Mouse (Mus musculus): ENCODE measurements around the gene Pdcl3. TPM values are rescaled to one million over a fixed set of nuclear protein-coding genes. Genes with fewer than 3 reads are reported as not detected.
"Not testable (repeated sequence)": the region's sequence is repeated elsewhere in the genome, so short reads cannot be mapped to it uniquely, and the experiment has no call there.

Gene Pdcl3
- total and polyA plus RNA-seq, 2 experiments from 2014 or later: 58.4 to 159 TPM

DNA sequence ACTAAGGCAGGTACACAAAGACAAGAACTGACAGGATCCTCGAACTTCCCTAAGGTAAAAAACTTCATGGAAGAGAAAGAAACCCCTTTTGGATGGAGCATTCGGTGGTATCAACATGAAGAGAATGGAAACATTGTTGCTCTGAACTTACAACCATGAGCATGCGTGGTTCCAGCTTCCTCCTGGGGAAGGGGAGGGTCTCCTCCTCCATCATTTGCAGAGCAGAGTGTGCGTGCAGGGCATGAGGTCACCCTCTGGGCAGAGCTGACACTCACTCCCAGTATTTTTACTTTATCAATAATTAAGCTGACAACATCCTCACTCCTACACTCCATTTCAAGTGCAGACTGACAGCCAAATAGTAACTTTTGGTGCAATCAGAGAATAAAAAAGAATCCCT is 32.5 kb downstream of the Pdcl3 start:
- WGBS: 86% methylated on average over 4 of the region's 4 CpGs
- Histone ChIP-seq H3K4me1 (ENCODE audit: insufficient read depth) (no peaks in the 10 kb centered on the region), H3K27me3 (ENCODE audit: insufficient read depth, low read length) (no peaks in the 10 kb centered on the region), H3K36me3 (ENCODE audit: insufficient read depth) (no peaks in the 10 kb centered on the region), H3K4me2 (ENCODE audit: low read depth) (no peak overlapping the region), H3K27ac (ENCODE audit: low read depth, low read length) (no peak overlapping the region), H3K4me3 (ENCODE audit: low read depth, low read length) (no peak overlapping the region), H3K9me3 (ENCODE audit: low read length) (no peaks in the 10 kb centered on the region), H3K9ac (no peak overlapping the region)
- DNase-seq (no peak), ATAC-seq (no peak)
- no peak for TF ChIP-seq CTCF (IDR thresholded peaks at IDR 0.05; ENCODE audit: low read depth)

DNA sequence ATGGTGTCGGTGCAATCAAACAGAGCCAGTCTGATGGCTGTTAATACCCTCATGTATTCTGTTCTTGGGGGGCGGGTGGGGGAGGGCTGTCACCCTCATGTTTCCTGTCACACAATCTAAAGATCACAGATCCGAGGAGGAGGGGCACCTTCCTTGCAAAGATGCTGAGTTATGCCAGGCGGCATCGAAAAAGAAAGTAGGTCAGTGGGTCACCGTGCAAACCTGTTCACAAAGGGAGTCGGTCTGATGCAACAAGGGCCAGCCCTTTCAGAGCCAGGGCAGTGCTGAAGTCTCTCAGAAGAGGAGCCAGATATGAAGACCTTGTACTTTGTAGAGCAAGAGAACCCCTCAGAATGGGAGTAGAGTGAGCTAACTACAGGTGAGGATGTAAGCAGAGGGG is 39.7 kb downstream of the Pdcl3 start:
- H3K27me3 ChIP-seq (ENCODE audit: insufficient read depth, low read length): no peaks in the 10 kb centered on the region
- H3K9ac ChIP-seq: no peak overlapping the region
- H3K4me1 ChIP-seq (ENCODE audit: insufficient read depth): peaks cover 8% of the 10 kb centered on the region; the same call in 1 of the 2 replicates
- H3K36me3 ChIP-seq (ENCODE audit: insufficient read depth): no peaks in the 10 kb centered on the region
- 15% methylated on average over 7 of the region's 7 CpGs for WGBS
- peak; percentile 25; the same call in 1 of the 2 replicates for ATAC-seq
- TF ChIP-seq CTCF (IDR thresholded peaks at IDR 0.05; ENCODE audit: low read depth): no peak
- H3K27ac ChIP-seq (ENCODE audit: low read depth, low read length): no peak overlapping the region
- no peak overlapping the region for H3K4me2 ChIP-seq (ENCODE audit: low read depth)
- H3K4me3 ChIP-seq (ENCODE audit: low read depth, low read length): no peak overlapping the region
- no peak for DNase-seq
- no peaks in the 10 kb centered on the region for H3K9me3 ChIP-seq (ENCODE audit: low read length)

DNA sequence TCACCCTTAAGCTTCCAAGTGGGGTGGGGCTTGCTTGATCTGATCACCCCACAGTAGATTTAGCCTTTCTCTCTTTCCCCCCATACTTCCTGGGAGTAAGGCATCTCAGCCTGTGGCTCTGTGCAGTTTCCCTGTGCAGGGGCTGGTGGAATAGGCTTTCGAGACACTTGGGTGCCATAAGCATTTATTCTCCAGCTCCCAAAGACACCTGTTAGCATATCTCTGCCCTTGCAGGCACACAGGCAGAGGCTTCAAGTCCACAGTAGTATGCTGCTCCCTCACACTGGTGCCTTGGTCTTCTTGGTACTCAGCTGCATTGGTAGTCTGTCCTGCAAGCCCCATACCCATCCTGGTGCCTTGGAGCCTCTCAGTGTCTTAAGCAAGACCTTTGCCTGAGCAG is 40.4 kb downstream of the Pdcl3 start:
- WGBS: 95% methylated on average over 1 of the region's 1 CpGs
- no peak for TF ChIP-seq CTCF (IDR thresholded peaks at IDR 0.05; ENCODE audit: low read depth)
- no peaks in the 10 kb centered on the region for H3K9me3 ChIP-seq (ENCODE audit: low read length)
- no peak overlapping the region for H3K9ac ChIP-seq
- H3K36me3 ChIP-seq (ENCODE audit: insufficient read depth): no peaks in the 10 kb centered on the region
- no peak overlapping the region for H3K4me2 ChIP-seq (ENCODE audit: low read depth)
- ATAC-seq: no peak
- H3K4me1 ChIP-seq (ENCODE audit: insufficient read depth): peaks cover 8% of the 10 kb centered on the region; the same call in 1 of the 2 replicates
- no peak for DNase-seq
- no peaks in the 10 kb centered on the region for H3K27me3 ChIP-seq (ENCODE audit: insufficient read depth, low read length)
- no peak overlapping the region for H3K4me3 ChIP-seq (ENCODE audit: low read depth, low read length)
- no peak overlapping the region for H3K27ac ChIP-seq (ENCODE audit: low read depth, low read length)

DNA sequence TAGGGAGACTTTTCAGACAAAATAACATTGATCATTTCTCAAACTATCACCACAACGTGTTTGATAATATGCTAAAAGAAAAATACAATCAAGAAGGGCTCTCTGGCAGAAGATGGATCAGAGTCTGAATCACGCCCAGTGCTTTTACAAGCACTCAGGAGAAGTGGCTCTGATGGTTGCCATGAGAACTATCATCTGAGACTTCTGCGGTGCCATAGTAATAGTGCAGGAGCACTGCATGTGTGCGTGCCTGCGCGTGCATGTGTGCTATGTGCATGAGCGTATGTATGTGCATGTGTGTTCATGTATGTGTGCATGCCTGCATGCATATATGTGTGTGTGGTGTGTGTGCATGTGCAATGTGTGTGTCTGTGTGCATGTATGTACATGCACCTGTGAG is 43.8 kb downstream of the Pdcl3 start:
- TF ChIP-seq CTCF (IDR thresholded peaks at IDR 0.05; ENCODE audit: low read depth): no peak
- 67% methylated on average over 7 of the region's 7 CpGs for WGBS
- Histone ChIP-seq H3K4me1 (ENCODE audit: insufficient read depth) (peaks cover 8% of the 10 kb centered on the region; the same call in 1 of the 2 replicates), H3K27me3 (ENCODE audit: insufficient read depth, low read length) (no peaks in the 10 kb centered on the region), H3K9ac (no peak overlapping the region), H3K36me3 (ENCODE audit: insufficient read depth) (no peaks in the 10 kb centered on the region), H3K9me3 (ENCODE audit: low read length) (no peaks in the 10 kb centered on the region), H3K4me3 (ENCODE audit: low read depth, low read length) (no peak overlapping the region), H3K27ac (ENCODE audit: low read depth, low read length) (no peak overlapping the region), H3K4me2 (ENCODE audit: low read depth) (no peak overlapping the region)
- ATAC-seq (peak; percentile 92), DNase-seq (peak; percentile 57)

DNA sequence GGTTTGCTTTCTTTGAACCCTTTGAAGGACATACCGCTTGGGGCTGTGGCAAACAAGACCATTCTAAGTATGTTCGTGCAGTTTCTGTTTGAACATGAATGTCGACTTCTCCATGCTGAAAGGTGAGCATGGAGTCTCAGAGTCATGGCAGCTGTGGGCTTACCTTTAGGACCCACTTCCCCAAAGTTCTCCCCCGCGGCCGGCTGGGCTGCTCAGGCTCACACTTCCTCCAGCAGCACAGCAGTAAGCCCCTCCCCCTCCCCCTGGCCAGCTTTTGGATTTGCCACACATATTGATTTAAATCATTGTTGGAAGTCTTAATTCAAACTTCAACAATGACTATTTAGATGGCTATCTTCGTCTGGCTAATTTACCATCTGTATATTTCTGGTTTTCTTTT is 44.7 kb downstream of the Pdcl3 start:
- Histone ChIP-seq H3K27me3 (ENCODE audit: insufficient read depth, low read length) (no peaks in the 10 kb centered on the region), H3K9me3 (ENCODE audit: low read length) (no peaks in the 10 kb centered on the region), H3K4me2 (ENCODE audit: low read depth) (peak overlapping the region; percentile 22), H3K4me1 (ENCODE audit: insufficient read depth) (peaks cover 8% of the 10 kb centered on the region; the same call in 1 of the 2 replicates), H3K27ac (ENCODE audit: low read depth, low read length) (no peak overlapping the region), H3K4me3 (ENCODE audit: low read depth, low read length) (no peak overlapping the region), H3K9ac (no peak overlapping the region), H3K36me3 (ENCODE audit: insufficient read depth) (no peaks in the 10 kb centered on the region)
- DNase-seq (no peak), ATAC-seq (no peak)
- 9% methylated on average over 7 of the region's 7 CpGs for WGBS
- TF ChIP-seq CTCF (IDR thresholded peaks at IDR 0.05; ENCODE audit: low read depth): no peak

DNA sequence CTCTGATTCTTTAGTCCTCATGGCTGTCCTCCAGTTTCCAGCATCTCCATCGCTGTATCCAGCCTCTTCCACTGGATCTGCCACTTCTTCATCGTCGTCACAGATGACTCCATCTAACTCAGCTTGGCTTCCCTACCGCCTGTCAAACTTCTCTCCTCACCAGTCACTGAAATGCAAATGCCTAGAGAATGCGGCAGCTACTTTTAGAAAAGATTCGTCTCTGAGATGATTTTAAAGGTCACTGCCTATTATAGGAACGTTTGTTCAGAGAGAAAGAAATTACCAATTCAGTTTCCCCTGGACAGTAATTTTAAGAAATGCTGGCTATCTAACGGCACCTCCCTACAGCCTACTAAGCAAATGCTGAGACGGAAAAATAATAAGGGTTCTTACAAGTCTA is 50.4 kb downstream of the Pdcl3 start:
- H3K27me3 ChIP-seq (ENCODE audit: insufficient read depth, low read length): no peaks in the 10 kb centered on the region
- no peak overlapping the region for H3K27ac ChIP-seq (ENCODE audit: low read depth, low read length)
- no peak for DNase-seq
- no peak for TF ChIP-seq CTCF (IDR thresholded peaks at IDR 0.05; ENCODE audit: low read depth)
- no peak overlapping the region for H3K9ac ChIP-seq
- H3K4me3 ChIP-seq (ENCODE audit: low read depth, low read length): no peak overlapping the region
- H3K4me2 ChIP-seq (ENCODE audit: low read depth): no peak overlapping the region
- H3K36me3 ChIP-seq (ENCODE audit: insufficient read depth): no peaks in the 10 kb centered on the region
- H3K9me3 ChIP-seq (ENCODE audit: low read length): no peaks in the 10 kb centered on the region
- 73% methylated on average over 9 of the region's 9 CpGs for WGBS
- H3K4me1 ChIP-seq (ENCODE audit: insufficient read depth): no peaks in the 10 kb centered on the region
- ATAC-seq: peak; percentile 43; the same call in 1 of the 2 replicates

DNA sequence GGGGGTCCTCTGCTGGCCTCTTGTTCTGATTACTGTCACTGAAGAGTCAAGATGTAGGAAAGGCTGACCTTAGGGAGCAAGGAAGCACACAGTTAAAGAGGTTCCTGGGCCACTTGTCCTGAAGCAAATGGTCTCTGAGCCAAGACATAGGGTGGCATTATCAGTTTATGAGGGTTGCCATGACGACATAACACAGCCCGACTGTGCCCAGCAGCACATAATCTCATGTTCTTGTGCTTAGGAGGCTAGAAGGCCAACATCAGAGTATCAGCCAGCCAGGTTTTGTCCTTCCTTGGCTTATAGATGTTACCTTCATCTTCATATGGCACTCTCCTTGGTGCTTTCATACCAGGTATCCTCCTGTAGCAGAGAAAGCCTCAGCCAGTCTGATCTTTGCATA is 56.8 kb downstream of the Pdcl3 start:
- Histone ChIP-seq H3K4me2 (ENCODE audit: low read depth) (no peak overlapping the region), H3K9ac (no peak overlapping the region), H3K27ac (ENCODE audit: low read depth, low read length) (no peak overlapping the region), H3K9me3 (ENCODE audit: low read length) (no peaks in the 10 kb centered on the region), H3K27me3 (ENCODE audit: insufficient read depth, low read length) (no peaks in the 10 kb centered on the region), H3K4me3 (ENCODE audit: low read depth, low read length) (no peak overlapping the region), H3K4me1 (ENCODE audit: insufficient read depth) (no peaks in the 10 kb centered on the region), H3K36me3 (ENCODE audit: insufficient read depth) (no peaks in the 10 kb centered on the region)
- TF ChIP-seq CTCF (IDR thresholded peaks at IDR 0.05; ENCODE audit: low read depth): no peak
- WGBS: 55% methylated on average over 2 of the region's 2 CpGs
- no peak for DNase-seq
- ATAC-seq: no peak; the same call in 1 of the 2 replicates

DNA sequence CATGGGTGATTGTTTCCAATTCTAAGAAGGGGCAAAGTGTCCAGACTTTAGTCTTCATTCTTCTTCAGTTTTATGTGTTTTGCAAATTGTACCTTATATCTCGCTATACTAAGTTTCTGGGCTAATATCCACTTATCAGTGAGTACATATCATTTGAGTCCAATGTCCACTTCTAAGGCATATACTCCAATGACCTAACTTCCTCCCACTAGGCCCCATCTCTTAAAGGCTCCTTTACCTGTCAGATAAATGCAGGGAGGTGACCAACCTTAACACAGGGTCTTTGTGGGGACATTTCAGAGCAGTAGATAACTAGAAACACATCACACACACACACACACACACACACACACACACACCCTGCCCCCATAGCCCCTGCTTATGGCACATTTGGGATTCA is 59.0 kb downstream of the Pdcl3 start:
- H3K27ac ChIP-seq (ENCODE audit: low read depth, low read length): not testable (repeated sequence)
- WGBS: 96% methylated on average over 1 of the region's 1 CpGs

More for the DNA sequence above, 59.0 kb downstream of the Pdcl3 start:
- H3K9ac ChIP-seq; DNase-seq; H3K4me2 ChIP-seq (ENCODE audit: low read depth); H3K4me3 ChIP-seq (ENCODE audit: low read depth, low read length); H3K4me1 ChIP-seq (ENCODE audit: insufficient read depth); H3K36me3 ChIP-seq (ENCODE audit: insufficient read depth); ATAC-seq; H3K27me3 ChIP-seq (ENCODE audit: insufficient read depth, low read length); H3K9me3 ChIP-seq (ENCODE audit: low read length): not testable (repeated sequence)
